Mouse (Mus musculus) liver, embryonic 14.5 days (tissue): ENCODE data around the gene Lmna.

Experiments used
- CTCF ChIP-seq: IDR thresholded peaks from 2 replicates; pipeline ENCODE4 v1.5.1; 2016; ENCODE audit warnings: antibody characterized with exemption, low read depth, control low read depth
- EP300 ChIP-seq: IDR thresholded peaks from 2 replicates; pipeline ENCODE4 v1.6.1; 2016; ENCODE audit warnings: antibody characterized with exemption, low read depth

GRCm38 (mm10) chr3:88535005-88535404 lies 25.2 kb upstream of the Lmna start:
- TF ChIP-seq EP300 (no peak), CTCF (no peak)
